Mouse (Mus musculus): ENCODE measurements at regions not wholly inside any gene's neighbourhood (a gene's known extent, or its start where the extent isn't known, plus 50 kb on each side); places are given as distances from the start of the nearest gene placed in this dataset.

- Histone ChIP-seq H3K79me3 (ENCODE audit: low read depth) (no peaks in the 10 kb centered on the region), H3K36me3 (ENCODE audit: control insufficient read depth, insufficient read depth) (no peaks in the 10 kb centered on the region), H3K4me3 (ENCODE audit: insufficient read depth, poor library complexity, severe bottlenecking) (no peak overlapping the region), H3ac (ENCODE audit: control insufficient read depth, insufficient read length, low read depth) (no peak overlapping the region), H3K27me3 (ENCODE audit: control insufficient read depth, insufficient read depth, insufficient read length) (no peaks in the 10 kb centered on the region), H3K79me2 (ENCODE audit: control insufficient read depth, insufficient read depth) (no peaks in the 10 kb centered on the region)
- no peak for TF ChIP-seq CEBPB (IDR thresholded peaks at IDR 0.05; ENCODE audit: low read depth)
- no peak for TF ChIP-seq USF1 (IDR thresholded peaks at IDR 0.05; ENCODE audit: low read depth)
- no peak for TF ChIP-seq MAX (IDR thresholded peaks at IDR 0.05)
- no peak for TF ChIP-seq FOSL1 (IDR thresholded peaks at IDR 0.05; ENCODE audit: insufficient read depth, low read length, poor library complexity, severe bottlenecking)
These were observed 166.7 kb downstream of the Cmpk2 start for GRCm38 (mm10) chr12:26635665-26636241.

DNA sequence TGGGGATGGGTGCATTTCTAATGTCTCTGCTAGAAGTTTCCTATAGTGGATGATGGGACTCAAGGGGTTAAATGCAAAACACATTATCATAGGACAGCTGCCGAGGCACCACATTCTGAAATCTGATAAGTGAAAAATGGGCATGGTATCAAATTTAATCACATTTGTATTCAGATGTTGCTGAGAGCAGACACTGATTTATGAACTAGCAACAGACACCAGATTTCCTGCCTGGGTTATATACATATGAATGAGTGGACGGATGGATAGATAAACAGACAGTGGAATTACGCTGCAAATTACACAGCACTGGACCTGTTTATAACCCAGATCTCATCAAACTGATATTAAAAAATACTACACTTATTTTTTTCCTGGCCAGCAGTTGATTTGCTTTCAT is 166.2 kb downstream of the Cmpk2 start:
- H3K27me3 ChIP-seq (ENCODE audit: control insufficient read depth, insufficient read depth, insufficient read length) = no peaks in the 10 kb centered on the region
- no peaks in the 10 kb centered on the region for H3K36me3 ChIP-seq (ENCODE audit: control insufficient read depth, insufficient read depth)
- H3ac ChIP-seq (ENCODE audit: control insufficient read depth, insufficient read length, low read depth) = no peak overlapping the region
- H3K79me2 ChIP-seq (ENCODE audit: control insufficient read depth, insufficient read depth) = no peaks in the 10 kb centered on the region
- H3K4me3 ChIP-seq (ENCODE audit: insufficient read depth, poor library complexity, severe bottlenecking) = no peak overlapping the region
- no peak for TF ChIP-seq FOSL1 (IDR thresholded peaks at IDR 0.05; ENCODE audit: insufficient read depth, low read length, poor library complexity, severe bottlenecking)
- no peak for TF ChIP-seq USF1 (IDR thresholded peaks at IDR 0.05; ENCODE audit: low read depth)
- TF ChIP-seq MYOD1 (IDR thresholded peaks at IDR 0.05; ENCODE audit: control insufficient read depth, insufficient read length, low read depth) = no peak
- TF ChIP-seq MAX (IDR thresholded peaks at IDR 0.05) = no peak
- TF ChIP-seq CEBPB (IDR thresholded peaks at IDR 0.05; ENCODE audit: low read depth) = no peak
- no peak for TF ChIP-seq CTCF (IDR thresholded peaks at IDR 0.05; ENCODE audit: control insufficient read depth, insufficient read depth, insufficient read length)
- no peak for TF ChIP-seq MYOG (IDR thresholded peaks at IDR 0.05; ENCODE audit: control insufficient read depth, extremely low read depth, insufficient read length)
- H3K79me3 ChIP-seq (ENCODE audit: low read depth) = no peaks in the 10 kb centered on the region

- no peaks in the 10 kb centered on the region for H3K27me3 ChIP-seq (ENCODE audit: control insufficient read depth, insufficient read depth, insufficient read length)
- no peaks in the 10 kb centered on the region for H3K36me3 ChIP-seq (ENCODE audit: control insufficient read depth, insufficient read depth)
- no peaks in the 10 kb centered on the region for H3K79me3 ChIP-seq (ENCODE audit: low read depth)
- H3K79me2 ChIP-seq (ENCODE audit: control insufficient read depth, insufficient read depth) = no peaks in the 10 kb centered on the region
- no peak overlapping the region for H3ac ChIP-seq (ENCODE audit: control insufficient read depth, insufficient read length, low read depth)
- TF ChIP-seq USF1 (IDR thresholded peaks at IDR 0.05; ENCODE audit: low read depth) = no peak
- no peak for TF ChIP-seq CEBPB (IDR thresholded peaks at IDR 0.05; ENCODE audit: low read depth)
- no peak for TF ChIP-seq MAX (IDR thresholded peaks at IDR 0.05)
- TF ChIP-seq MYOG (IDR thresholded peaks at IDR 0.05; ENCODE audit: control insufficient read depth, extremely low read depth, insufficient read length) = no peak
- TF ChIP-seq MYOD1 (IDR thresholded peaks at IDR 0.05; ENCODE audit: control insufficient read depth, insufficient read length, low read depth) = no peak
- no peak for TF ChIP-seq FOSL1 (IDR thresholded peaks at IDR 0.05; ENCODE audit: insufficient read depth, low read length, poor library complexity, severe bottlenecking)
- TF ChIP-seq CTCF (IDR thresholded peaks at IDR 0.05; ENCODE audit: control insufficient read depth, insufficient read depth, insufficient read length) = no peak
- H3K4me3 ChIP-seq (ENCODE audit: insufficient read depth, poor library complexity, severe bottlenecking) = no peak overlapping the region
These were observed 162.8 kb downstream of the Cmpk2 start for GRCm38 (mm10) chr12:26631795-26632122.

DNA sequence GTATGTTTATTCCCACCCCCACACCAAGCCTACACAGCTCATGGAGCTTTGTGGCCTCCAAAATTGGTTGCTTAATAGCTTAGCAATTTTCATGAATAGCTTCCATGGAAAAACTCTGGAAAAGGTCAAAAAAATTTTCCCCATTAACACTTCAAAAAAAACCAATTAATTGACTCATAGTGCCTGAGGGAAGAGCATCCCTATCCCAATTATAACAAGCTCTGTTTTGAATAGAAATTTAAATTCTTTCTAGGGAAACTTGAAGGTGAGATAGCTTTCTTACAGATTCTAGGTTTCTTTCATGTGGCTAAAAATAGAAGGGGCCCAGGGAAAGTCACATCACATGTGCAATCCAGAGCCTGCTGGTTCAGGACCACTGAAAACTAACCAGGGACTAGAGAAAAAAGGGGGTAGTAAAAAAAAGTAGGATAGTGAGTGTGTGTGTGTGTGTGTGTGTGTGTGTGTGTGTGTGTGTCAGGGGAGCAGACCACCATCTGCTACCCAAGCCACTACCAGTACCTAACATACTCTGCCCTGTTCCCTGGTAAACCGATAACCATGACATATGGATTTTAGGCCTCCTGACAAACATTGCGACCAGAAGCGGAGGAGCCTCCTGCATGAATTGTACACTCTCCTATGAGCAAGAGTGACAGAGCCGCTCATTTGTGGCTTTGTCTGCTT is 162.2 kb downstream of the Cmpk2 start:
- Histone ChIP-seq H3K36me3 (ENCODE audit: control insufficient read depth, insufficient read depth) (no peaks in the 10 kb centered on the region), H3K4me3 (ENCODE audit: insufficient read depth, poor library complexity, severe bottlenecking) (no peak overlapping the region), H3ac (ENCODE audit: control insufficient read depth, insufficient read length, low read depth) (no peak overlapping the region), H3K27me3 (ENCODE audit: control insufficient read depth, insufficient read depth, insufficient read length) (no peaks in the 10 kb centered on the region), H3K79me3 (ENCODE audit: low read depth) (no peaks in the 10 kb centered on the region), H3K79me2 (ENCODE audit: control insufficient read depth, insufficient read depth) (no peaks in the 10 kb centered on the region)
- TF ChIP-seq MYOG (IDR thresholded peaks at IDR 0.05; ENCODE audit: control insufficient read depth, extremely low read depth, insufficient read length) = no peak
- TF ChIP-seq FOSL1 (IDR thresholded peaks at IDR 0.05; ENCODE audit: insufficient read depth, low read length, poor library complexity, severe bottlenecking) = no peak
- TF ChIP-seq USF1 (IDR thresholded peaks at IDR 0.05; ENCODE audit: low read depth) = no peak
- TF ChIP-seq CTCF (IDR thresholded peaks at IDR 0.05; ENCODE audit: control insufficient read depth, insufficient read depth, insufficient read length) = no peak
- TF ChIP-seq CEBPB (IDR thresholded peaks at IDR 0.05; ENCODE audit: low read depth) = no peak
- no peak for TF ChIP-seq MYOD1 (IDR thresholded peaks at IDR 0.05; ENCODE audit: control insufficient read depth, insufficient read length, low read depth)
- TF ChIP-seq MAX (IDR thresholded peaks at IDR 0.05) = no peak

DNA sequence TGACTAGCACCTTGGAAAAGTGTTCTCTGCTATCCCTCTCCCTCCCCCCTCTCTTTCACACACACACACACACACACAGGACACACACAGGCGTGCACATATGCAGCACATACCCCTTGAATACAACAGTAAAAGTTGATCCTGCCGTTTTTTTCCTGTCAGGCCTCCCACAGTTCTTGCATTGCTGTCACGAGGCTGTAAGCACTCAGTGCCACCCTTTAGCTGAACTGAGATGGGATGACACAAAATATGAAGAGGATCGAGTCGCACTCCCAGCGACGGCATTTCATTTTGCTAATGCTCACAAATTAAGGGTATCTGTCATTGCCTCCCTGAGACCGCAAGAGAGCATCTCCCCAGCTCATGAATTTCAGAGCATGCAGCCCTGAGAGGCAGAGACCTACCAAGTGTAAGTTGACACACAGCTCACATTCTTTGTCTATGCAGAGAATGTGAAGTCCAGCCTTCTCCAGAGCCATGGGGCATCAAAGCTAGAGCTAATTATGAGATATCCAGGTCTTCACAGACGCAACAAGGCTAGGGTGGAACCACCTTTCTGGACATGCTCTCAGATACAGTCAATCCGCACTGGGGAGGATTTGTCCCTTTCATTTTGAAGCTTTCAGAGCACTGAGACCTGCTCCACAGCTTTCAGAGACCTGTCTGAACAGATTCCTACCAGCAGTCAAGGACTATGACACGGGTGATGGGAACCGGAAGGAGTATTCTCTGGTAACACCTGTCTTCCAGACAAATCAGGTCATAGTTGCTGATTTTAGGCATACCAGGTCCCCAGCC is 152.3 kb downstream of the Cmpk2 start:
- H3K36me3 ChIP-seq (ENCODE audit: control insufficient read depth, insufficient read depth) = no peaks in the 10 kb centered on the region
- no peak overlapping the region for H3K4me3 ChIP-seq (ENCODE audit: insufficient read depth, poor library complexity, severe bottlenecking)
- no peak overlapping the region for H3ac ChIP-seq (ENCODE audit: control insufficient read depth, insufficient read length, low read depth)
- TF ChIP-seq USF1 (IDR thresholded peaks at IDR 0.05; ENCODE audit: low read depth) (no peak), CEBPB (IDR thresholded peaks at IDR 0.05; ENCODE audit: low read depth) (no peak), MYOG (IDR thresholded peaks at IDR 0.05; ENCODE audit: control insufficient read depth, extremely low read depth, insufficient read length) (no peak), FOSL1 (IDR thresholded peaks at IDR 0.05; ENCODE audit: insufficient read depth, low read length, poor library complexity, severe bottlenecking) (no peak), MYOD1 (IDR thresholded peaks at IDR 0.05; ENCODE audit: control insufficient read depth, insufficient read length, low read depth) (no peak), CTCF (IDR thresholded peaks at IDR 0.05; ENCODE audit: control insufficient read depth, insufficient read depth, insufficient read length) (no peak), MAX (IDR thresholded peaks at IDR 0.05) (no peak)
- H3K27me3 ChIP-seq (ENCODE audit: control insufficient read depth, insufficient read depth, insufficient read length) = no peaks in the 10 kb centered on the region
- H3K79me2 ChIP-seq (ENCODE audit: control insufficient read depth, insufficient read depth) = no peaks in the 10 kb centered on the region
- H3K79me3 ChIP-seq (ENCODE audit: low read depth) = no peaks in the 10 kb centered on the region
